ENCODE assay signal across 1 mouse cellular context in genomic region chr7:102250631-102251214, GRCm38 (mm10).
TF ChIP-seq lines count a peak whose summit lies in the region.

No protein-coding gene starts in this region.

TF ChIP-seq in C2C12, 6 proteins besides CTCF, POLR2A, EP300 and RAD21:
- peak; percentile 38 for TF ChIP-seq MAX (IDR thresholded peaks at IDR 0.05)
- no peak for TF ChIP-seq MYOG (IDR thresholded peaks at IDR 0.05; ENCODE audit: control insufficient read depth, extremely low read depth, insufficient read length)
- peak; percentile 15 for TF ChIP-seq USF1 (IDR thresholded peaks at IDR 0.05; ENCODE audit: low read depth)
- TF ChIP-seq CEBPB (IDR thresholded peaks at IDR 0.05; ENCODE audit: low read depth): no peak
